Mouse (Mus musculus) A20 (cell line): ENCODE results near the gene Tmem239.
A peak's percentile ranks its signal among the peaks of the same experiment; 100 is the strongest.
"Not testable (repeated sequence)": the region's sequence is repeated elsewhere in the genome, so short reads cannot be mapped to it uniquely, and the experiment has no call there.

ENCODE experiments used
- DNase-seq: peaks from one replicate; pipeline ENCODE4 v3.0.0-alpha.2; 2011; ENCODE audit warnings: low read depth, low spot score

Tmem239 gene

GRCm38 (mm10) chr2:130406178-130406577 is at the start of gene Tmem239:
Gene Tmem239 (plus strand): TSS chr2:130406478.
- no peak for DNase-seq

- DNase-seq = no peak
Measured at GRCm38 (mm10) chr2:130357551-130357950, 48.7 kb upstream of the Tmem239 start.

GRCm38 (mm10) chr2:130358852-130359251 is 47.4 kb upstream of the Tmem239 start:
- peak; percentile 82 for DNase-seq

GRCm38 (mm10) chr2:130362511-130363026 is 43.7 kb upstream of the Tmem239 start:
- peak; percentile 60 for DNase-seq

- no peak for DNase-seq
Measured at GRCm38 (mm10) chr2:130365211-130366094, 40.8 kb upstream of the Tmem239 start.

- DNase-seq = no peak
Measured at GRCm38 (mm10) chr2:130367386-130367785, 38.9 kb upstream of the Tmem239 start.

GRCm38 (mm10) chr2:130373026-130373425 is 33.3 kb upstream of the Tmem239 start:
- not testable (repeated sequence) for DNase-seq

- DNase-seq = no peak
Measured at GRCm38 (mm10) chr2:130374951-130375350, 31.3 kb upstream of the Tmem239 start.

GRCm38 (mm10) chr2:130383205-130383604 is 23.1 kb upstream of the Tmem239 start:
- no peak for DNase-seq

GRCm38 (mm10) chr2:130383895-130384294 is 22.4 kb upstream of the Tmem239 start:
- no peak for DNase-seq

GRCm38 (mm10) chr2:130386212-130386611 is 20.1 kb upstream of the Tmem239 start:
- no peak for DNase-seq

- peak; percentile 32 for DNase-seq
Measured at GRCm38 (mm10) chr2:130388796-130389195, 17.5 kb upstream of the Tmem239 start.

GRCm38 (mm10) chr2:130390993-130391625 is 15.2 kb upstream of the Tmem239 start:
- DNase-seq = peak; percentile 57

- DNase-seq = no peak
Measured at GRCm38 (mm10) chr2:130392836-130393235, 13.4 kb upstream of the Tmem239 start.

- DNase-seq = no peak
Measured at GRCm38 (mm10) chr2:130395696-130396095, 10.6 kb upstream of the Tmem239 start.

GRCm38 (mm10) chr2:130397186-130397985 is 8.9 kb upstream of the Tmem239 start, which contains the start of gene Cpxm1:
Gene Cpxm1 (minus strand): TSS chr2:130397574.
- no peak for DNase-seq

GRCm38 (mm10) chr2:130398091-130398490 is 8.2 kb upstream of the Tmem239 start:
- DNase-seq = no peak

- no peak for DNase-seq
Measured at GRCm38 (mm10) chr2:130400046-130400445, 6.2 kb upstream of the Tmem239 start.

- no peak for DNase-seq
Measured at GRCm38 (mm10) chr2:130401891-130402290, 4.4 kb upstream of the Tmem239 start.

GRCm38 (mm10) chr2:130404939-130405338 is 1.3 kb upstream of the Tmem239 start, which contains the start of the genes Gm28372 and 1700020A23Rik:
Gene Gm28372 (plus strand): TSS chr2:130405239.
Gene 1700020A23Rik (plus strand): TSS chr2:130405259.
- no peak for DNase-seq

- no peak for DNase-seq
Measured at GRCm38 (mm10) chr2:130408194-130408593, 1.9 kb downstream of the Tmem239 start.
